Mouse (Mus musculus): Measurements from ENCODE around the gene Rrm2.
"Not testable (repeated sequence)": the region's sequence is repeated elsewhere in the genome, so short reads cannot be mapped to it uniquely, and the experiment has no call there.

The Rrm2 gene

GRCm38 (mm10) chr12:24707954-24708823, at the start of gene Rrm2:
Rrm2 (plus strand) TSS chr12:24708241.
- peak; percentile 98 for DNase-seq (ENCODE audit: low read depth, low spot score)

DNA sequence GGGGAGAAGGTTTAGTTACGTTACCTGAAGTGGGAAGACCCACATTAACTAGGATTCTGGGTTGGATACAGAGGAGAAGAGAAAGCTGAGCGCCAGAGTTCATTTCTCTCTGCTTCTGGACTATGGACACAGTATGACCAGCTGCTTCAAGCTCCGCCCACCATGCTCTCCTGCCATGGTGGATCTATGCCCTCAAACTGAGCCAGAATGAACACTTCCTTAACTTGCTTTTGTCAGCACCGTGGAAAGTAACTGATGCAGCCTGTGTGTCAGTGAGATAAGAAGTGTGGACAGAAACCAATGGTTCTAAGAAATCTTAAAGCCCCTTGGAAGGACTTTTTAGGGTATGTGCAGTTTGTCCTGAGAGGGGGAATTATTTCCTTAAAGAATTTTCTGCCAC, 49.0 kb upstream of the Rrm2 start:
- DNase-seq (ENCODE audit: low read depth, low spot score): no peak

- DNase-seq (ENCODE audit: low read depth, low spot score): no peak
These were observed 48.1 kb upstream of the Rrm2 start for GRCm38 (mm10) chr12:24659923-24660322.

GRCm38 (mm10) chr12:24661100-24661499, 46.9 kb upstream of the Rrm2 start:
- no peak for DNase-seq (ENCODE audit: low read depth, low spot score)

DNA sequence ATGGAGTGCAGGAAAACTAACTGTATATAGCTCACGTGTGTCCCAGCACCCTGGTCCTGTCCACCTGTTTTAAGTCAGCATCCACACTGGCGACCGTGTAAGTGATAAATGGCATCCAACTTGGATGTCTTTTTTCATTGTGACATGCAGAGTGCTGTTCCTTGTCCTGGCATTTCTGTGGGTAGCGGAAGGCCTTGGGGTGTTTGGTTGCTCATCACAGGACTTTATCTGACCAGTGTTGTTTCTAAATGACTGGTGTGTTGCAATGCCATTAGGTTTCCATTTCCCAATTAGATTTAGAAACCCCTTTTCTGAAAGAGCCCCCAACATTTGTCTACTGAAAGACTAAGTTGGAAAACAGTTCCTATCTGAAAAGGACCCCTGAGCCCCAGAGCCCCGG, 45.9 kb upstream of the Rrm2 start:
- DNase-seq (ENCODE audit: low read depth, low spot score): no peak

DNA sequence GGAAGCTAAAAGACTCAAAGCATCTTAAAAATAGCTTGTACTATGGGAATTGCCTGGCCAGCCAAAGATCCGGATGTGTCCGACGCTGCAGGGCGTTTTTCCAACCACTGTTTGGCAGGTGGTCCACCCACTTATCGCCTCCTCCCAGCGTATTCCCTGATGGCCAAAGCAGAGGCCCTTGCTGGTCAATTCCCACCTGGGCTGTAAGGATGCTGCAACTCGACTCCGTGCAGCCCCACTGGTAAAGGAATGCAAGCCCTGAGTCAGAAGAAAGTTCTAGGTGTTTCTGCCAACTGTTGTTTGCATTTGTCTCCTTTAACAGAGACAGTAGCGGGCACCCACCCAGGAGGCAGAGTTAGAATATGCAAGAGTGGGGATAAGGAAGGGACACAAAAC, 27.9 kb upstream of the Rrm2 start:
- no peak for DNase-seq (ENCODE audit: low read depth, low spot score)

- no peak for DNase-seq (ENCODE audit: low read depth, low spot score)
These were observed 27.4 kb upstream of the Rrm2 start for GRCm38 (mm10) chr12:24680492-24681285.

GRCm38 (mm10) chr12:24681286-24682023, 26.6 kb upstream of the Rrm2 start, which contains the start of gene Cys1:
Cys1 (minus strand) TSS chr12:24681813.
- no peak for DNase-seq (ENCODE audit: low read depth, low spot score)

DNA sequence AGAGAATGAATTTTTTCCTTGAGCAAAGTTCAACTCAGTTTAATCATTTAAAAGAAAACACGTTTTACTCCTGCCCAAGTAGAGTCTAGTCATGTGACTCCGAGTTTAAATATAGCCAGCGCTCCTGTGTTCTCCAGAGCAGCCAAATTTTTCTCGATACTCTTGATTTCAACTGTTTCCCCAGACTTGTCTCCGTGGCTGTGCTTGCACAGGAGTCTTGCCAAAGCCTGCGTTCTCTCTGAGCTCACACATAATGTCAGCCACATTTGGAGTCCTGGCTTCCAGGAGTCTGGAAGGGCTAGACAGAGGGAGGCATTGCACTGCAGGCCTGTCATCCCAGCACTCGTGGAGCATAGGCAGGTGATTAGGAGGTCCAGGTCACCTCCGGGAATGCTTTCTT, 25.5 kb upstream of the Rrm2 start:
- DNase-seq (ENCODE audit: low read depth, low spot score): no peak

- no peak for DNase-seq (ENCODE audit: low read depth, low spot score)
These were observed 24.6 kb upstream of the Rrm2 start for GRCm38 (mm10) chr12:24683461-24683860.

- DNase-seq (ENCODE audit: low read depth, low spot score): no peak
These were observed 21.9 kb upstream of the Rrm2 start for GRCm38 (mm10) chr12:24686038-24686695.

DNA sequence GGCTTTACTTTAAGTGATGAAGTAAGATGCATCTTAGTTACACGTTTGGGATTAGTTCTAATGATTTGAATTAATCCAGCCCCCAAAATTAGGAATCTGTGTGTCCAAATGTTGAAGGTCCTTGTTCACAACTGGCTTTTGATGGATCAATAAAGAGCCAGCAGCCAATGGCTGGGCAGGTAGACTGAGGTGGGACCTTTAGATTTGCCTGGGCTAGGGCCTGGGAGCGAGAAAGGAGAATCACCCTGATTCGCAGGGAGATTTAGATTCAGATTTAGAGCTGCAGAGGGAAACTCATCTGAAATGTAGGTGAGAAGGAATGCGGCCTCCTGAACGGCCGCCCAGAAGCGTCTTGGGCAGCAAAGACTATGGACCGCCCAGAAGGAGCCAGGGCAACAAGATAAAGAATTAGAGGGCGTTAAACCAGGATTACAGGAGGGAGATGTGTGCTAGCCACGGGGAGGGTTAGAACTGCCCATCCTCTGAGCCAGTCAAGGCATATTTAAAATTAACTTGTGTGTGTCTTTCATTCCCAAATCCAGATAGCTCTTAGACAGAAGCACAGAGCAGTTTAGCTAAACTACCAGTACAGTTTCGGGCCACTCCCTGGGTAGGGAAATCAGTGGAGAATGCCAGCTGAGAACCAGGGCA, 21.2 kb upstream of the Rrm2 start:
- no peak for DNase-seq (ENCODE audit: low read depth, low spot score)

- DNase-seq (ENCODE audit: low read depth, low spot score): no peak
These were observed 17.7 kb upstream of the Rrm2 start for GRCm38 (mm10) chr12:24690351-24690750.

DNA sequence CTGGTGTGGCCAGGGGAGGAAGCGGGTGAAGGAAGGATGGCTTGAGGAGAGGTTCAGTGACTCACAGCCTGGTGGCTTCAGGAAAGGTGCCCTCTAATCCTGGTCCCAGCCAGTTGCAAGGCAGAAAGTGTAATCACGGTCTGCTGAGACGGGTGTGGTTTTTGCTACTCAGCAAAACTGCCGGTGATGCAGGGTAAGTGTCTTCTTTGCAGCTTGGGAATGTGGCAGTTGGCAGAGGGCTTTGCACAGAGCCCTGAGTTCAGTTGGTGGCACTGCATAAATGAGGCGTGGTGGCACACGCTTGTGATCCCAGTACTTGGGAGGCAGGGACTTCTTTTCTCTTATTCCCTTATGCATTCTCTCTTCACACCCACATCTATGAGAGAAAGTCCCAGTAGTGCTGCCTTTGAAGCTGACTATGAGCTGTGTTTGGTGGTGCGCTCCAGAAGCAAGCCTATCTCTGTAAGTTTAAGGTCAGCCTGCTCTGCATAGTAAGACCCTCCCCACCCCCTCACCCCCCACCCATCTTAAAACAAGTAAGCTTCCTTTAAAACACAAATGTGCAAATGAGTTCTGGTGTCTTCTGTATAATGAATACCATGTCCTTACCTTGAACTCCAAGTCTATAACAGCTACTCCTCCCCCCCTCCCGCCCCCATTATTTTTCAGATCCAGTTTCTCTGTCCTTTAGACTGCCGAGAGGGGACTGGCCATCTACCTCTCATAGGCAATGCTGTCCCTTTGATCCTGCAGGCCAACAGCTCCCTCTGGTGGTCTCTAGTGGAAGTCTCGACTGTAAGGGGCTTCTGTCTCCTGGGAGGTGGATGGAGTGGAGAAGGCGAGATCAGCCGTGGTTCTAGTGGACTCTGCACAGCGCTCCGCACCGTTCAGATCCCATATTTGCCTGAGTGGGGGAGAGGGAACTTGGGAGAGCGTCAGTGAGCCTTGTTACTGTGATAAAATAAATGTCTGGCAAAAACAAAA, 11.2 kb upstream of the Rrm2 start:
- DNase-seq (ENCODE audit: low read depth, low spot score): peak; percentile 82

- DNase-seq (ENCODE audit: low read depth, low spot score): no peak
These were observed 10.4 kb upstream of the Rrm2 start for GRCm38 (mm10) chr12:24697484-24698204.

DNA sequence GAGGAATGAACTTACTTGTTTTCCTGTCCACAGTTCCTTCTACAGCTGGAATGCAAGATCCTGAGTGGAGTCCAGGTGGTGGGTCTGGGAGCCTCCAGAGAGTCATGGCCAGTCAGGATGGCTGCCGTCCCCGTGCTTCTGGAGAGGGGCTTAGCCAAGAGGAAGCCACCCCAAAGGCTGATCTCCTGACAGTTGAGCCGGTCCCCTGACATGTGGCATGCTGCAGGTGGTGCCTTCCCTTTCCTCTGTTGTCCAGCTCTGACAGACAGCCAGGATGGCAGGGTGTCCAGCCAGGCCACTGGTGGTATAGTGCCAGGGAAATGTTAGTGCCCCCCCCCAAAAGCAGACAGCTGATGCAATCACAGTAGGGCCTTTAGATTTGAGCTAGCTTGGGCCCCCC, 9.5 kb upstream of the Rrm2 start:
- no peak for DNase-seq (ENCODE audit: low read depth, low spot score)

DNA sequence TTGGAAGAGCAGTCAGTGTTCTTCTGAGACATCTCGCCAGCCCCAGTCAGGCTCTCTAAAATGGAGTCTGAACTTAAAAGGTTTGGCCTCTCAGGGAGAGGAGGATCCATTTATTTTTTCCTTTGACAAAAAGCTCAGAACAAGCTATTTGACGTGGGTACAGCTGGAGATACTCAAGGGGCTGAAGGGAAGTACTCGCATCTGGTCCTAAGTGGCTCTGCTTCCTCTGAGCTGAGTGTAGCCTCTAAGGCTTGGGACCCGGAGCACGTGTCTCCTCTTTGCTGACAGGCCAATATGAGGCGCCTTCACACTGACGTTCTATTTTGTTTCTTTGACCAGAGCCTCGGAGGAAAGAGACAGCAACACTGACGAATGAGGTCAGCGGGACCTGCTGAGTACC, 8.5 kb upstream of the Rrm2 start:
- DNase-seq (ENCODE audit: low read depth, low spot score): no peak

DNA sequence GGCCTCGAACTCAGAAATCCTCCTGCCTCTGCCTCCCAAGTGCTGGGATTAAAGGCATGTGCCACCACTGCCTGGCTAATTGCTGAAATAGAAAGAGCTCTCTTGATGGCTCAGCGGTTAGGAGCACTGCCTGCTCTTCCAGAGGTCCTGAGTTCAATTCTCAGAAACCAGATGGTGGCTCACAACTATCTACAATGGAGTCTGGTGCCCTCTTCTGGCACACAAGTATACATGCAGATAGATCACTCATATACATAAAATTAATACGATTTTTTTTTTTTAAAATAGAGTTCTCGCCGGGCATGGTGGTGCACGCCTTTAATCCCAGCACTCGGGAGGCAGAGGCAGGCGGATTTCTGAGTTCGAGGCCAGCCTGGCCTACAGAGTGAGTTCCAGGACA, 6.4 kb upstream of the Rrm2 start:
- DNase-seq (ENCODE audit: low read depth, low spot score): not testable (repeated sequence)

GRCm38 (mm10) chr12:24703013-24703412, 5.0 kb upstream of the Rrm2 start:
- DNase-seq (ENCODE audit: low read depth, low spot score): no peak
